Mouse (Mus musculus): ENCODE results near the gene Zdhhc17. TPM values are rescaled to one million over a fixed set of nuclear protein-coding genes. Genes with fewer than 3 reads are reported as not detected.

The Zdhhc17 gene
- total RNA-seq, 2 experiments from 2014 or later, result 40.9 to 50.3 TPM

DNA sequence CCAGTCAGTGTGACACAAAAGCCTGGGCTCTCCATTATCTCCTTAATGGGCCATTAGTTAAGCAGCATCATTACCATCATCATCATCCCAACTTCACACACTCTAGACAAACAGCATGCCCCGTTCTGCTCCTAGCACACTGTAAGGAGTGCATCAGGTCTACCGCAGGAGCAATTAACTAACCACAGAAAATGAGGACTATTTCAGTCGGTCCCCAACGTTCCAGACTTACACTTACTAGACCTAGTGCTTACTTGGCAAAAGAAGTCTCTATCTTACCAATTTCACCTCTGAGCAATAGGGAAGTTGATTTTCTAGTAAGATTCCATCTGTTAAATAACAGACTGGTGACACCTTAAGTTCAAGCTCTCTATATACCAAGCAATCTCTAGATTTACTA, 2.3 kb downstream of the Zdhhc17 start:
- ATAC-seq (replicated peaks; ENCODE audit: low FRiP score, low TSS enrichment, poor library complexity, severe bottlenecking), result no peak

- ATAC-seq (replicated peaks; ENCODE audit: low FRiP score, low TSS enrichment, poor library complexity, severe bottlenecking), result peak; percentile 82
Observed at GRCm38 (mm10) chr10:111005611-111006488, 4.1 kb downstream of the Zdhhc17 start.

DNA sequence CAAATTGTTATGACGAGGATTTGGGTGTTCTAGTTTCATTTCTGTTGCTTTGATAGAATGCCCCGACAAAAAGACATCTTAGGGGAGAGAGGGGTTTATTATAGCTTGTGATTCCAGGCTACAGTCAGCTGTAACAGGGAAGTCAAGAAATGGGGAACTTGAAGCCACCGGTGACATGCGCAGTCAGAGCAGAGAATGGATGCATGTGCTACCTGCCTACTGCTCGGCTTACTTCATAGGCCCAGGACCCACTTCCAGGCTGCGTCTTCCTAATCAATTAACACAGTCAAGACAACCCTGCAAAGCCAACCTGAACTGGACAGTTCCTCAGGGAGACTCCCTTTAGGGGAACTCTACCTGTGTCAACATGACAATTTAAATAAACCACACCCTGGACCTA, 5.7 kb downstream of the Zdhhc17 start:
- no peak for ATAC-seq (replicated peaks; ENCODE audit: low FRiP score, low TSS enrichment, poor library complexity, severe bottlenecking)

GRCm38 (mm10) chr10:110999201-110999600, 10.7 kb downstream of the Zdhhc17 start:
- ATAC-seq (replicated peaks; ENCODE audit: low FRiP score, low TSS enrichment, poor library complexity, severe bottlenecking), result 0 out of 2 replicates have a peak, but pooled peaks have one; percentile 20

DNA sequence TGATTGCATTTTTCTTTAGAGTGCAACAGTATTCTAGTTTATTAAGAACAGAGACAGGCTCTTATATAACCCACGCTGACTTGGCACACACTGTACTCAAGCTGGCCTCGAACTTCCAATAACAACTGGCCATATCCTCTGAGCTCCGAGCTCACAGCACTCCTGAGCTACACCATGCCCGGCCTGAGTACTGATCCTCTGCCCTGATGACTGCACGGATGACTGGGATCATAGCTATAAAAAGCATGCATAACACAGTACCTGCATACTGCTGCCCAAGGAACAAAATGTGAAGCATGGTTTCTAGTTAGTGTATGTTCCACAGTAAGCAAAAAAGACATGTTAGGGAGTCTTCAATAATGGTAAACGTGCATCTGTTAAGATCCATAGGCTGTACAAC, 12.8 kb downstream of the Zdhhc17 start:
- ATAC-seq (replicated peaks; ENCODE audit: low FRiP score, low TSS enrichment, poor library complexity, severe bottlenecking), result no peak

GRCm38 (mm10) chr10:110994761-110995160, 15.2 kb downstream of the Zdhhc17 start:
- ATAC-seq (replicated peaks; ENCODE audit: low FRiP score, low TSS enrichment, poor library complexity, severe bottlenecking), result no peak

- ATAC-seq (replicated peaks; ENCODE audit: low FRiP score, low TSS enrichment, poor library complexity, severe bottlenecking), result no peak
Observed at GRCm38 (mm10) chr10:110993249-110993648, 16.7 kb downstream of the Zdhhc17 start.

- ATAC-seq (replicated peaks; ENCODE audit: low FRiP score, low TSS enrichment, poor library complexity, severe bottlenecking), result peak; percentile 76
Observed at GRCm38 (mm10) chr10:110992047-110992431, 17.9 kb downstream of the Zdhhc17 start.

DNA sequence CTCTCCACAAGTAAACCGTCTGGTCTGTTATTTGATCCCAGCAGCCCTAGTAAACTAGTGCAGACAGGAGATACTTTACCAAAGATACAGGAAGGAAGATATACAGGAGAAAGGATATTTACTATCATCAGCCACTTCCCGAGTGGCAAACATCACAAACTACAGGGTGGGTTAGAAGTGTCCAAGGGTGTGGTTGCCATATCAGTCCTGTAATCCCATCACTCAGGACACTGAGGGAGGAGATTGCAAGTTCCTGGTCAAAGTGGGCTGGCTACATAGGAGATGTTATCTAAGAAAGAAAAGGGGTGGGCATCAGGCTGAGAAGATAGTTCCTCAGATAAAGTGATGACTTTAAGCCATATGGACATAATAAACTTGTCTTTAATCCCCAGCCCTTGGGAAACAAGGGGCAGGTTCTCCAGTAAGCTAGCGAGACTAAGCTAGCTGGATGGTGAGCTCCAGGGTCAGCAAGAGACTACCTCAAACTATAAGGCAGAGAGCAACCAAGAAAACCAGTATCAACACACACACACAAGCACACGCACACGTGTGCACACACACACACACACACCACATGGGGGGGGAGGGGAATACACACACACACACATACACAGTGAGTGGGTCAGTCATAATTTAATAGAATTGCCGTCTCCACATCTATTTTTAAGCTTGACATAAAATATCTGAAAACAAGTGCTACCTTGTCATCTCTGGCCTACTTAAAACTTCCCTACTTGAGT, 18.5 kb downstream of the Zdhhc17 start:
- ATAC-seq (replicated peaks; ENCODE audit: low FRiP score, low TSS enrichment, poor library complexity, severe bottlenecking), result peak; percentile 39

DNA sequence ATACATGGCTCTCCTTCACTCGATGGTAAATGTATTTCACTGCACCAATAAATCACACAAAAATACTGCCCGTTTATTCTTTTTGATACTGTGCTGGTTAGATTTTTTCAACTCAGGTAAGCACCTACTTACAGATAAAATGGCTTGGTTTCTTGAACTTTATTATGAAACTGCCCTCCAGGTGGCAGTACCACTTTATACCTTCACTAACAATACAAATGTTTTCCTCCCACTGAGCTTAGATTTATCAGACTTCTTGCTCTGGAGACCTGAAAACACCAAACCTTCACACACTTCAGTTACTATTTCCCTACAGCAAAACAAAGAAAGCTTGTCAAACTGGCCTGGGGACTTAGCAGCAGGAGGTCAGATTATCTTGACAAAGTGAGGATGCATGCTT, 20.2 kb downstream of the Zdhhc17 start:
- ATAC-seq (replicated peaks; ENCODE audit: low FRiP score, low TSS enrichment, poor library complexity, severe bottlenecking), result 0 out of 2 replicates have a peak, but pooled peaks have one; percentile 40

- no peak for ATAC-seq (replicated peaks; ENCODE audit: low FRiP score, low TSS enrichment, poor library complexity, severe bottlenecking)
Observed at GRCm38 (mm10) chr10:110986682-110987081, 23.3 kb downstream of the Zdhhc17 start.

DNA sequence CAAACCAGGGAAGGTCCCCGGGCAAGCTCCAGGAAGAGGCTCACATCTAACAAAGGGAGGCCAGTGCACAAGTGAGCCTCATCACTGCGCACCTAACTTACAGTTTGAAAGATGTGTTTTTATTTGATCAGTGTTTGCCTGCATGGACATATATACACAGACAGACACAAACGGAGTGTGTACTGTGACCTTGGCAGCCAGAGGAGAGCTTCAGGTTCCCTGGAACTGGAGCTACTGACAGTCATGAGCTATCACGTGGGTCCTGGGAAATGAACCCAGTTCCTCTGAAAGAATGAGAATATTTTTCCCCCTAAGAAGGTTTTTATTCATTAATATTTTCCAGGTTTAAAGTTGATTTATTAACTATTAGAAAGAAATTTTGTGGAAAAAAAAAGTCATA, 27.2 kb downstream of the Zdhhc17 start:
- no peak for ATAC-seq (replicated peaks; ENCODE audit: low FRiP score, low TSS enrichment, poor library complexity, severe bottlenecking)

GRCm38 (mm10) chr10:110980441-110980840, 29.5 kb downstream of the Zdhhc17 start:
- no peak for ATAC-seq (replicated peaks; ENCODE audit: low FRiP score, low TSS enrichment, poor library complexity, severe bottlenecking)

GRCm38 (mm10) chr10:110979431-110979830, 30.5 kb downstream of the Zdhhc17 start:
- peak; percentile 87 for ATAC-seq (replicated peaks; ENCODE audit: low FRiP score, low TSS enrichment, poor library complexity, severe bottlenecking)

GRCm38 (mm10) chr10:110977379-110977778, 32.6 kb downstream of the Zdhhc17 start:
- ATAC-seq (replicated peaks; ENCODE audit: low FRiP score, low TSS enrichment, poor library complexity, severe bottlenecking), result no peak

DNA sequence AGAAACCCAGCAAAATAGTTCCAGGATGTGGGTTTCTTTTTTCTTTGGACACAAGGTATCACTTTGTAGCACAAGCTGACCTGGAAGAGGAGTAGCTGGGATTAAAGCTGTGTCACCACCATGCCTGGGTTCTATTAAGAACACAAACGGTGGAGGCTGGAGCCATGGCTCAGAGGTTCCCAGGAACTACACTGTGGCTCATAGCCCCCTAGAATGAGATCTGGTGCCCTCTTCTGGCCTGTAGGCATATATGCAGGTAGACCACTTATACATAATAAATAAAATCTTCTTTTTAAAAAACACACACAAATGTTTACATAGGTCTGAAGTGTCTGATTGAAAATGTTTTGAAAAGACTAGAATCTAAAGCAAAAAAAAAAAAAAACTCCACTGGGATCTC, 33.9 kb downstream of the Zdhhc17 start:
- ATAC-seq (replicated peaks; ENCODE audit: low FRiP score, low TSS enrichment, poor library complexity, severe bottlenecking), result peak; percentile 64; the same call in 1 of the 2 replicates

DNA sequence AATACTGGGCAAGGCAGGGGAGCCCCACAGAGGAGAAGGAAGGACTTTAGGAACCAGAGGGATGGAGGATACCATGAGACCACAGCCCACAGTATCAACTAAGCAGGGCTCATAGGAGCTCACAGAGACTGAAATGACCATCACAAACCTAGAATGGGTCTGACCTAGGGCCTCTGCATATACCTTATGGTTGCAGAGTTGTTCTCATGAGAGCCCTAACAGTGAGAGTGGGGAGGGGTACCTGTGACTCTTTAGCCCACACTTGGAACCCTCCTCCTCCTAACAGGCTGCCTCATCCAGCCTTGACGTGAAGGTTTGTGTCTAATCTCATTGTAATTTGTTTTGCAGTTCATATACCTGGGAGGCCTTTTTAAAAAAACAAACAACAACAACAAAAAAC, 35.1 kb downstream of the Zdhhc17 start:
- no peak for ATAC-seq (replicated peaks; ENCODE audit: low FRiP score, low TSS enrichment, poor library complexity, severe bottlenecking)

DNA sequence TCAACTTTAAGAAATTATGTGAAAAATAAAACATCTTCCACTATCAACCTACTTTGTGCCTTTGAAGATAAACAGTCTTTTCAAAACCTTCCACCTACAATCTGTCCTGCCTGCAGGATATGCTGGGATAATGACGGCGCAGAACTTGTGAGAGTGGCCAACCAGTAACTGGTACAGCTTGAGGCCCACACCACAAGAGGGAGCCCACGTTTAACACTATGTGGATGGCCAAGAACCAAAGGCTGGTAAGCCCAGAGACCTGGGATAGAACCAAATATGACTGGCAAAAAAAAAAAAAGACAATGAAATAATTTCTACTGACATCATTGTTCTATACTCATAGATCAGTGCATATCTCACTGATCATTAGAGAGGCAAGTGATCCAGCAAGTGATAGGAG, 35.5 kb downstream of the Zdhhc17 start:
- ATAC-seq (replicated peaks; ENCODE audit: low FRiP score, low TSS enrichment, poor library complexity, severe bottlenecking), result peak; percentile 72

DNA sequence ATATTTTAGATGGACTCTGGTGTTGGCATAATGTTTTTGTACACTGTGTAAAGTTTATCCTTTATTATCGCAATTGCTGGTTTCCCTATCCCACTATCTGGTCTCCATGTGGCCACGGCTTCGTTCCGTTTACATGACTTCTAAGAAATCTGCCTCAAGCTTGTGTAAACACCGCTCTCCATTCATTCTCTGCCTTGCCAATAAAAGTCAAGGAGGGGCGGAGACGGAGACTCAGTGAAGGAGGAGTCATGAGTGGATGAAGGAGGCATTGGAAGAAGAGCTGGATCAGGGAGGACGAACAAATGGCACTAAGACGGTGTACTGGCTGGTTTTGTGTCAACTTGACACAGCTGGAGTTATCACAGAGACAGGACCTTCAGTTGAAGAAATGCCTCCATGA, 37.9 kb downstream of the Zdhhc17 start:
- ATAC-seq (replicated peaks; ENCODE audit: low FRiP score, low TSS enrichment, poor library complexity, severe bottlenecking), result no peak

DNA sequence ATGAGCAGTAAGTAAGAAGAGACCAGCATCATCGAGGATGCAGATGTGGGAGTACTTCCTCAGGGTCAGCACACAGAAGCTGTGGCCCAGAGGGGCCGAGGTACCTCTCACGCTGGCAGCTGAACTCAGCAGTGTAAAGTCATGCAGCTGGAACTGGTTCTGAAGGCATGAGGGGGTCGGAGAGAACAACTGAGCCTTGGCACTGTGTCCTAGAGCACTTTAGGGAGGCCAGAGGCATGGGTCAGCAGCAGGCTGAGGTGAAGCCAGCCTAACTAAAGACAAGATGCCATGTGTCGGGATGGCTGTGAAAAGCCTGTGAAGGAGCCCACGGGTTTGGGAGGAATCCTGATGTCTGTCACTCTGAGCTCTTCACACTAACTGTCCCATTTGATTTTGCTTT, 38.5 kb downstream of the Zdhhc17 start:
- ATAC-seq (replicated peaks; ENCODE audit: low FRiP score, low TSS enrichment, poor library complexity, severe bottlenecking), result no peak

GRCm38 (mm10) chr10:110971044-110971443, 38.9 kb downstream of the Zdhhc17 start:
- no peak for ATAC-seq (replicated peaks; ENCODE audit: low FRiP score, low TSS enrichment, poor library complexity, severe bottlenecking)

All from megakaryocyte-erythroid progenitor cell, adult 5-6 weeks (primary cell).